Mouse (Mus musculus): ENCODE measurements around the gene Camta1. TPM values are rescaled to one million over a fixed set of nuclear protein-coding genes. Genes with fewer than 3 reads are reported as not detected.

Camta1 gene
- polyA plus RNA-seq, 1 experiment = 7.7 TPM

DNA sequence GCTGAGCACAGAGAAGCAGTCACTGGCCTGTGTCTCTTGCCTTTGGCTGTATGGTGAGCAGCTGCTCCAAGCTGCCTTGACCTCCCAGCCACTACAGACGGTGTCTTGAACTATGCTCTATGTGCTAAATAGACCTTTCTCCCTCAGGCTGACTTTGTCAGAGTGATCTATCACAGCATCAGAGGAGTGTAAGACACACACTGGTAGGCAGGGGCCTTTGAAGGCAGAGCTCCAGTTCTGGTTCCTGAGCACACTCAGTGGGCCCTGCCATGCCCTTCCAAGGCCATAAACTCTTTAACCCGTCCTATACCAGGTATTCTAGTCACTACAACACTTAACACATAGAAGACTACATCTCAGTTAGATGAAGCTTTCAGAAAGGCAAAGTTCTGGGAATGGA lies 780.3 kb downstream of the Camta1 start:
- no peaks in the 10 kb centered on the region for H3K36me3 ChIP-seq (ENCODE audit: control insufficient read depth, insufficient read depth, low read length)
- DNase-seq = no peak
- no peak for TF ChIP-seq POLR2A (IDR thresholded peaks at IDR 0.05; ENCODE audit: low read depth, low read length)
- H3K4me1 ChIP-seq (ENCODE audit: control insufficient read depth, insufficient read depth, low read length) = no peaks in the 10 kb centered on the region
- 57% methylated on average over 2 of the region's 2 CpGs for WGBS
- H3K27ac ChIP-seq (ENCODE audit: insufficient read depth, low read depth, low read length) = no peak overlapping the region
- no peak overlapping the region for H3K4me3 ChIP-seq (ENCODE audit: insufficient read depth, low read depth, low read length)
- no peaks in the 10 kb centered on the region for H3K27me3 ChIP-seq (replicated peaks; ENCODE audit: control insufficient read depth, insufficient read depth, low read length)

DNA sequence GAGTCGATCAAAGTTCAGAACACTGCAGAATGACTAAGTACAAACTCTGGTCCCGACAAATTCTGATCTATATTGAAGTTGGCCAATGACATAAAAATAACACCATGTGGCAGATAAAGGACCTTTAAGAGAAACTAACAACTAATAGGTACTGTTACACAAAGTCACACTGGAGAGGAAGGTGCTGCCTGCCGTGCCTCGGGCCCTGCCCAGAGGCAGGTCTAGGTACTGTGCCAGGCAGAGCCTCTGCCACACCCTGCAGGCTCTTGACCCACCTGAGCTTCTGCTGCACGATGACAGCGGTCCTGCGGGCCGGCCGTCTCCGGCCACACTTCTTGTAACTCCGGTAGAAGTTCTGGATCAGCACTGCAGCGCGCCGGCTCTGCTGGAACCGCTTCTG lies 786.9 kb downstream of the Camta1 start:
- TF ChIP-seq CTCF (conservative IDR thresholded peaks at IDR 0.05; ENCODE audit: insufficient read depth, insufficient read length, low read depth, low read length) (no peak), POLR2A (IDR thresholded peaks at IDR 0.05; ENCODE audit: low read depth, low read length) (no peak)
- Histone ChIP-seq H3K4me1 (ENCODE audit: control insufficient read depth, insufficient read depth, low read length) (no peaks in the 10 kb centered on the region), H3K36me3 (ENCODE audit: control insufficient read depth, insufficient read depth, low read length) (no peaks in the 10 kb centered on the region), H3K4me3 (ENCODE audit: insufficient read depth, low read depth, low read length) (no peak overlapping the region), H3K27ac (ENCODE audit: insufficient read depth, low read depth, low read length) (no peak overlapping the region), H3K27me3 (replicated peaks; ENCODE audit: control insufficient read depth, insufficient read depth, low read length) (no peaks in the 10 kb centered on the region)
- WGBS = 82% methylated on average over 15 of the region's 15 CpGs
- DNase-seq = peak; percentile 10

DNA sequence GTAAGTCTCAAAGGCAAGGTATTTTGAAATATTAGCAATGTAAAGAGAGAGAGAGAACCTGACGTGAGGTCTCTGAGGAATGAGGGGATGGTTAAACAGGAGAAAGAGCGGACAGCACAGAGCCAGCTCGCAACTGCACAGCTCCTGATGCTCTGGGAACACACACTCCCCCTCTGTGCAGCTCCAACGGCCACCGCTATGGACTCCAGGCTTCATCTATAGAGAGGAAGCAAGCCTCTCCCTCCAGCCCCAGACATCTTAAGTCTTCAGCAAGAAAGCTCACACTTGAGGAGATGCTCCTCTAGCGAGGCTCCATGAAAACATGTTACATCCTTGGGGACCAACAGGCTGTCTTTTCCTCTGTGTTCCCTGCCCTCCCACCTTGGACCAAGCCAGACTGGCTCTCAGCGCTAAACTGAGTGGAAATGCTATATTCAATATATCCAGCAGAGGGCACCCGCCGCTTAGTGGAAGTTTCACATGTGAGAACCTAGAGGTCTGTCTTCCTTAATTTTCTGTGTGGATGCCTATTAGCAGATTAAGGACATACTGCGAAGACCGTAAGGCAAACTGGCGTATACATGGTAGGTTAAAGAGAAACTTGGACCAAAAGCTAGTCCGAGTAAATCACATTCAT lies 788.5 kb downstream of the Camta1 start:
- WGBS = 47% methylated on average over 13 of the region's 13 CpGs

DNA sequence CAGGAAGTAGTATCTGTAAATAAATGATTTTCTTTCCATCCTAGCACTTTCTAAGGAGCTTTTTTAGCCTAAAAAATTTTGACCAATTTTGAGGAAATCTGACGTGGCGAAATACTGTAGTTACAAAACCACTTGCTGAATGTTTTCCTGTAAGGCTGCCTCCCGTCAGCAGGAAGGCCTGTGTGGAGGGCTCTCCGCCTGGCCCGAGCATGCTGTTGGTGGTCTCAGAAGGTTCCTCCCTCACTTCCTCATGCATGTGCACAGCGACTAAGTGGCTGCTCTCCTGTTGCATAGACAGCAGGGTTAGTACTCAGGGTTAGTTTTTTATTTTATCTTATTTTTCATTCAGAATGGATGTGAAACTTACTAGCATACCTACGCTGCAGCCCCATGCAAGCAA lies 790.7 kb downstream of the Camta1 start:
- Histone ChIP-seq H3K4me1 (ENCODE audit: control insufficient read depth, insufficient read depth, low read length) (no peaks in the 10 kb centered on the region), H3K27me3 (replicated peaks; ENCODE audit: control insufficient read depth, insufficient read depth, low read length) (no peaks in the 10 kb centered on the region), H3K27ac (ENCODE audit: insufficient read depth, low read depth, low read length) (no peak overlapping the region), H3K36me3 (ENCODE audit: control insufficient read depth, insufficient read depth, low read length) (no peaks in the 10 kb centered on the region), H3K4me3 (ENCODE audit: insufficient read depth, low read depth, low read length) (no peak overlapping the region)
- no peak for DNase-seq
- 76% methylated on average over 7 of the region's 7 CpGs for WGBS
- TF ChIP-seq CTCF (conservative IDR thresholded peaks at IDR 0.05; ENCODE audit: insufficient read depth, insufficient read length, low read depth, low read length) = no peak
- no peak for TF ChIP-seq POLR2A (IDR thresholded peaks at IDR 0.05; ENCODE audit: low read depth, low read length)

More for the DNA sequence above, 788.5 kb downstream of the Camta1 start:
- no peaks in the 10 kb centered on the region for H3K27me3 ChIP-seq (replicated peaks; ENCODE audit: control insufficient read depth, insufficient read depth, low read length)
- H3K4me1 ChIP-seq (ENCODE audit: control insufficient read depth, insufficient read depth, low read length) = no peaks in the 10 kb centered on the region
- TF ChIP-seq POLR2A (IDR thresholded peaks at IDR 0.05; ENCODE audit: low read depth, low read length) (no peak), CTCF (conservative IDR thresholded peaks at IDR 0.05; ENCODE audit: insufficient read depth, insufficient read length, low read depth, low read length) (peak; percentile 75)
- no peaks in the 10 kb centered on the region for H3K36me3 ChIP-seq (ENCODE audit: control insufficient read depth, insufficient read depth, low read length)
- H3K27ac ChIP-seq (ENCODE audit: insufficient read depth, low read depth, low read length) = no peak overlapping the region
- H3K4me3 ChIP-seq (ENCODE audit: insufficient read depth, low read depth, low read length) = no peak overlapping the region
- peak; percentile 77 for DNase-seq

DNA sequence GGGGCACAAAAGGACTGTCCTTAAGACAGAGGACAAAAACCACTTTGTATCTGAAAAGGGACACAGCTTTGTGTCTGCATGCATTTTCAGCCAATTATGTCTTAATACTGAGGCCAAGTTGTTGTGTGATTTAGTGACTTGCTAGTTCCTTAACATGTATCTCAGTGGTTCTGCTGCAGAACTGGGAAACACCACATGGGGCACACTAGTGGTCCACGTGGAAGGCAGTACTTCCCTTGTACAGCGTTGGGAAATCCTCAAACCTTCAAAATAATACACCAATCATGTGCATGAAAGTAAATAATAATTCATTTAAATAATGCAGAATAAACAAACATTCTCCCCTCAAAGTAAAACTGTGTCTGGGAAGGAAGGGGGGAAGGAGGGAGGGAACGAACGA lies 792.9 kb downstream of the Camta1 start:
- Histone ChIP-seq H3K27me3 (replicated peaks; ENCODE audit: control insufficient read depth, insufficient read depth, low read length) (no peaks in the 10 kb centered on the region), H3K27ac (ENCODE audit: insufficient read depth, low read depth, low read length) (no peak overlapping the region), H3K4me1 (ENCODE audit: control insufficient read depth, insufficient read depth, low read length) (no peaks in the 10 kb centered on the region), H3K4me3 (ENCODE audit: insufficient read depth, low read depth, low read length) (no peak overlapping the region), H3K36me3 (ENCODE audit: control insufficient read depth, insufficient read depth, low read length) (no peaks in the 10 kb centered on the region)
- 64% methylated on average over 4 of the region's 4 CpGs for WGBS
- no peak for DNase-seq
- TF ChIP-seq POLR2A (IDR thresholded peaks at IDR 0.05; ENCODE audit: low read depth, low read length) (no peak), CTCF (conservative IDR thresholded peaks at IDR 0.05; ENCODE audit: insufficient read depth, insufficient read length, low read depth, low read length) (0 out of 2 replicates have a peak, but pooled peaks have one; percentile 19)

DNA sequence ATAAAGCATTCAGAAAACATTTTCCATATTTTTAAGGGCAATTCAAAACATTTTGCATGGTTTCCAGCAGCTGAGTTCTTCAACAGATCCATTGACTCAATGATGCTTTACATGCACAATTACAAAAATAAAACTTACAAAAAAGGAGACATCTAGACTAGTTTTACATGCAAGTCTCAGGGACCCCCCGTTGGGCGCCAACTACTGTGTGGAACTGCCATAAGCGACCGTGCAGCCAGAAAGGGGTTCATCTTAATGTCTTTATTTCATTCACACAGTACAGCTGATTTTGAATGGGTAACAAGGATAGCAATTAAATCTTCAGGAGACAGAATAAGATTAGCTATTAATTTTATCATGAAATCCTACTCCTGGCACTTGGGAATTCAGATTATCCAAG lies 802.1 kb downstream of the Camta1 start:
- no peak for DNase-seq
- Histone ChIP-seq H3K27ac (ENCODE audit: insufficient read depth, low read depth, low read length) (no peak overlapping the region), H3K36me3 (ENCODE audit: control insufficient read depth, insufficient read depth, low read length) (peaks cover 2% of the 10 kb centered on the region; the same call in 1 of the 2 replicates), H3K27me3 (replicated peaks; ENCODE audit: control insufficient read depth, insufficient read depth, low read length) (no peaks in the 10 kb centered on the region), H3K4me1 (ENCODE audit: control insufficient read depth, insufficient read depth, low read length) (peaks cover 15% of the 10 kb centered on the region), H3K4me3 (ENCODE audit: insufficient read depth, low read depth, low read length) (no peak overlapping the region)
- WGBS = 96% methylated on average over 4 of the region's 4 CpGs
- TF ChIP-seq CTCF (conservative IDR thresholded peaks at IDR 0.05; ENCODE audit: insufficient read depth, insufficient read length, low read depth, low read length) (no peak), POLR2A (IDR thresholded peaks at IDR 0.05; ENCODE audit: low read depth, low read length) (no peak)

DNA sequence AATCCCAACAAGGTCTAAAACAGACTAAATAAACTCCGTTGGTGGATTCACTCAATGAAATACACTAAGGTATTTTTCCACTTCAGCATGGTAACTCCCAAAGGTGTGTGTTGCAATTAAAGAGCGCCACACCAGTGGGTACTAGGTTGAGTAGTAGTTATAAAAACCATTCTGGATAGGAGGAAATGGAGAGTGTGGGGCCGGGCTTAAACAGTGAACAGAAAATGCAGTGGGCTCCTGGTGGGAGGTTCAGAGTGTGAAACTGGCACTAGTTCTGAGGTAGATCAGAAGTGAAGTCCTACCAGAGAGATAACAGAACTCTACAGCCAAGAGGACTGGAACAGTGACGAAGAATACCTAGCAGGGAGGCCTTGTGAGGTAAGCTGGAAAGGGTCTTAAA lies 803.0 kb downstream of the Camta1 start:
- 75% methylated on average over 4 of the region's 4 CpGs for WGBS
- Histone ChIP-seq H3K36me3 (ENCODE audit: control insufficient read depth, insufficient read depth, low read length) (peaks cover 2% of the 10 kb centered on the region; the same call in 1 of the 2 replicates), H3K4me1 (ENCODE audit: control insufficient read depth, insufficient read depth, low read length) (peaks cover 18% of the 10 kb centered on the region), H3K4me3 (ENCODE audit: insufficient read depth, low read depth, low read length) (no peak overlapping the region), H3K27ac (ENCODE audit: insufficient read depth, low read depth, low read length) (peak overlapping the region; percentile 88; the same call in 1 of the 2 replicates), H3K27me3 (replicated peaks; ENCODE audit: control insufficient read depth, insufficient read depth, low read length) (no peaks in the 10 kb centered on the region)
- DNase-seq = no peak
- TF ChIP-seq POLR2A (IDR thresholded peaks at IDR 0.05; ENCODE audit: low read depth, low read length) = no peak
- no peak for TF ChIP-seq CTCF (conservative IDR thresholded peaks at IDR 0.05; ENCODE audit: insufficient read depth, insufficient read length, low read depth, low read length)
